Mouse (Mus musculus): ENCODE data around the gene Gmeb1. TPM values are rescaled to one million over a fixed set of nuclear protein-coding genes. Genes with fewer than 3 reads are reported as not detected.

The Gmeb1 gene
- 10 to 100 TPM; 30.5 to 33.5 TPM for total RNA-seq (2023)

GRCm38 (mm10) chr4:132261514-132262357 is at the start of gene Gmeb1:
Gene Gmeb1 (minus strand): TSS chr4:132261602.

GRCm38 (mm10) chr4:132302939-132303479 is 41.6 kb upstream of the Gmeb1 start, which contains the start of gene Rab42:
Gene Rab42 (minus strand): TSS chr4:132303385.

GRCm38 (mm10) chr4:132274156-132274862 is 12.9 kb upstream of the Gmeb1 start, which contains the start of gene Taf12:
Gene Taf12 (plus strand): TSS chr4:132274375.

GRCm38 (mm10) chr4:132211953-132212734 is 49.3 kb downstream of the Gmeb1 start, which contains the start of gene Ythdf2:
Gene Ythdf2 (minus strand): TSS chr4:132212303.

Other genes with a start within 250 kb of the Gmeb1 start
- under 1 TPM in 1 of 2 experiments, not detected in 1; 0.24 TPM for gene Gm10300, start 186.9 kb downstream of the Gmeb1 start, total RNA-seq (2023)
- gene Epb41, start 186.3 kb downstream of the Gmeb1 start, total RNA-seq (2023): 10 to 100 TPM; 70.6 to 75.6 TPM
- not detected for gene Oprd1, start 117.1 kb downstream of the Gmeb1 start, total RNA-seq (2023)
- 10 to 100 TPM; 34.5 to 36.1 TPM for gene Ythdf2, start 49.3 kb downstream of the Gmeb1 start, total RNA-seq (2023)
- gene Taf12, start 12.8 kb upstream of the Gmeb1 start, total RNA-seq (2023): 10 to 100 TPM; 34.3 to 35.1 TPM
- under 1 TPM in 1 of 2 experiments, not detected in 1; 0.64 TPM for gene Rab42, start 41.8 kb upstream of the Gmeb1 start, total RNA-seq (2023)
- gene Trnau1ap, start 67.9 kb upstream of the Gmeb1 start, total RNA-seq (2023): 10 to 100 TPM; 13.8 to 15.9 TPM
- gene Rcc1, start 92.0 kb upstream of the Gmeb1 start, total RNA-seq (2023): 10 to 100 TPM; 28.5 to 30.9 TPM
- gene Phactr4, start 160.9 kb upstream of the Gmeb1 start, total RNA-seq (2023): 10 to 100 TPM; 20.8 to 22.6 TPM
- 1 to 10 TPM; 7.5 to 9.2 TPM for gene Med18, start 202.3 kb upstream of the Gmeb1 start, total RNA-seq (2023)
- gene Sesn2, start 248.9 kb upstream of the Gmeb1 start, total RNA-seq (2023): 10 to 100 TPM; 31.2 to 35.3 TPM

Data from neutrophil, adult 83 days (primary cell).